Mouse (Mus musculus) embryonic facial prominence, embryonic 15.5 days (tissue): Measurements from ENCODE around the gene Ell. TPM values are rescaled to one million over a fixed set of nuclear protein-coding genes. Genes with fewer than 3 reads are reported as not detected.

Source experiments
- ATAC-seq: fragments of 200-750 bp; cut with Nextera tagmentation; 2 replicates; pipeline ENCODE4 v1.8.0; 2017; ENCODE audit warnings: low read depth, moderate TSS enrichment; ENCODE audit not compliant: insufficient number of reproducible peaks, low FRiP score, low TSS enrichment
- H3K27ac ChIP-seq: fragments of 300-500 bp; sonication (generic); replicated peaks from 2 replicates; pipeline ENCODE4 v1.5.1; 2015; ENCODE audit warnings: mild to moderate bottlenecking, inconsistent platforms
- H3K27me3 ChIP-seq: fragments of 300-500 bp; sonication (generic); 2 replicates; pipeline ENCODE4 v1.6.1; 2015; ENCODE audit warnings: inconsistent platforms
- H3K36me3 ChIP-seq: fragments of 300-500 bp; sonication (generic); 2 replicates; pipeline ENCODE4 v1.6.1; 2015; ENCODE audit warnings: mild to moderate bottlenecking, inconsistent platforms
- H3K4me1 ChIP-seq: fragments of 300-500 bp; sonication (generic); 2 replicates; pipeline ENCODE4 v1.6.1; 2015; ENCODE audit warnings: inconsistent platforms
- H3K4me2 ChIP-seq: fragments of 300-500 bp; sonication (generic); replicated peaks from 2 replicates; pipeline ENCODE4 v1.6.1; 2015; ENCODE audit warnings: mild to moderate bottlenecking, inconsistent platforms
- H3K4me3 ChIP-seq: fragments of 300-500 bp; sonication (generic); replicated peaks from 2 replicates; pipeline ENCODE4 v1.5.1; 2015; ENCODE audit warnings: mild to moderate bottlenecking, inconsistent platforms
- H3K9ac ChIP-seq: fragments of 300-500 bp; sonication (generic); 2 replicates; pipeline ENCODE4 v1.6.1; 2015; ENCODE audit warnings: inconsistent platforms
- H3K9me3 ChIP-seq: fragments of 300-500 bp; sonication (generic); replicated peaks from 2 replicates; pipeline ENCODE4 v1.6.1; 2016; ENCODE audit warnings: inconsistent platforms
- WGBS: fragments of 180-500 bp; shearing (Covaris S2); methylation state at CpG from one replicate; pipeline ENCODE4 v1.1.7; 2015; 5-methylcytosine and 5-hydroxymethylcytosine counted together
- polyA plus RNA-seq: library from polyadenylated mRNA; unstranded; fragments of >200 nt; fragmentation: Nextera tagmentation; extraction: Ambion mirVana; gene quantifications from 2 replicates; pipeline ENCODE4 v1.2.1, GENCODE M21; 2015

Gene Ell
- polyA plus RNA-seq, 1 experiment from 2014 or later: 22.7 TPM

GRCm38 (mm10) chr8:70527111-70527511, 12.1 kb upstream of the Ell start:
- H3K27ac ChIP-seq: peak overlapping the region; percentile 89

GRCm38 (mm10) chr8:70527512-70528181, 11.6 kb upstream of the Ell start, which contains the start of the genes Fkbp8 and Kxd1:
Gene Fkbp8 (plus strand): TSS chr8:70527724.
Gene Kxd1 (minus strand): TSS chr8:70527956.
- Histone ChIP-seq H3K27me3 (no peaks in the 10 kb centered on the region), H3K4me2 (peak within 1 kb of the TSS; percentile 74), H3K4me3 (peak within 1 kb of the TSS; percentile 86), H3K36me3 (peaks cover 31% of the 10 kb centered on the region), H3K9ac (peak within 1 kb of the TSS; percentile 78), H3K27ac (peak within 1 kb of the TSS; percentile 89), H3K4me1 (peaks cover 33% of the 10 kb centered on the region), H3K9me3 (no peaks in the 10 kb centered on the region)
- 1% methylated on average over 61 of the region's 61 CpGs for WGBS
- peak; percentile 93 for ATAC-seq

More at GRCm38 (mm10) chr8:70527111-70527511, 12.1 kb upstream of the Ell start:
- Histone ChIP-seq H3K4me3 (peak overlapping the region; percentile 86), H3K4me1 (peaks cover 37% of the 10 kb centered on the region), H3K36me3 (peaks cover 26% of the 10 kb centered on the region), H3K4me2 (peak overlapping the region; percentile 74), H3K27me3 (no peaks in the 10 kb centered on the region), H3K9ac (peak overlapping the region; percentile 78), H3K9me3 (no peaks in the 10 kb centered on the region)
- 4% methylated on average over 8 of the region's 8 CpGs for WGBS
- ATAC-seq: no peak

- Histone ChIP-seq H3K27ac (peak overlapping the region; percentile 89), H3K9ac (peak overlapping the region; percentile 78), H3K36me3 (peaks cover 38% of the 10 kb centered on the region), H3K4me2 (peak overlapping the region; percentile 74), H3K4me3 (peak overlapping the region; percentile 86), H3K27me3 (no peaks in the 10 kb centered on the region), H3K9me3 (no peaks in the 10 kb centered on the region), H3K4me1 (peaks cover 32% of the 10 kb centered on the region)
- 24% methylated on average over 13 of the region's 13 CpGs for WGBS
- no peak for ATAC-seq
Measured at GRCm38 (mm10) chr8:70528182-70528797, 11.0 kb upstream of the Ell start.

GRCm38 (mm10) chr8:70529299-70529698, 10.0 kb upstream of the Ell start:
- no peak overlapping the region for H3K4me3 ChIP-seq

GRCm38 (mm10) chr8:70529741-70530161, 9.5 kb upstream of the Ell start:
- Histone ChIP-seq H3K4me3 (no peak overlapping the region), H3K27ac (no peak overlapping the region), H3K36me3 (peaks cover 52% of the 10 kb centered on the region), H3K4me2 (peak overlapping the region; percentile 6; the same call in 1 of the 2 replicates), H3K9ac (no peak overlapping the region), H3K4me1 (peaks cover 28% of the 10 kb centered on the region), H3K9me3 (no peaks in the 10 kb centered on the region), H3K27me3 (no peaks in the 10 kb centered on the region)
- 93% methylated on average over 3 of the region's 3 CpGs for WGBS
- no peak for ATAC-seq

More at GRCm38 (mm10) chr8:70529299-70529698, 10.0 kb upstream of the Ell start:
- peaks cover 28% of the 10 kb centered on the region for H3K4me1 ChIP-seq
- no peak overlapping the region for H3K27ac ChIP-seq
- H3K9ac ChIP-seq: no peak overlapping the region
- H3K36me3 ChIP-seq: peaks cover 48% of the 10 kb centered on the region
- 73% methylated on average over 5 of the region's 5 CpGs for WGBS
- no peaks in the 10 kb centered on the region for H3K27me3 ChIP-seq
- no peak for ATAC-seq
- no peak overlapping the region for H3K4me2 ChIP-seq
- no peaks in the 10 kb centered on the region for H3K9me3 ChIP-seq

- no peak for ATAC-seq
- H3K4me2 ChIP-seq: peak overlapping the region; percentile 6; the same call in 1 of the 2 replicates
- H3K9ac ChIP-seq: no peak overlapping the region
- no peaks in the 10 kb centered on the region for H3K27me3 ChIP-seq
- no peak overlapping the region for H3K27ac ChIP-seq
- H3K36me3 ChIP-seq: peaks cover 58% of the 10 kb centered on the region
- peaks cover 28% of the 10 kb centered on the region for H3K4me1 ChIP-seq
- 87% methylated on average over 2 of the region's 2 CpGs for WGBS
- no peak overlapping the region for H3K4me3 ChIP-seq
- no peaks in the 10 kb centered on the region for H3K9me3 ChIP-seq
Measured at GRCm38 (mm10) chr8:70530314-70530713, 8.9 kb upstream of the Ell start.

GRCm38 (mm10) chr8:70534281-70534680, 5.0 kb upstream of the Ell start:
- 92% methylated on average over 12 of the region's 12 CpGs for WGBS
- Histone ChIP-seq H3K4me3 (no peak overlapping the region), H3K27ac (no peak overlapping the region), H3K27me3 (no peaks in the 10 kb centered on the region), H3K4me1 (peaks cover 14% of the 10 kb centered on the region), H3K9me3 (no peaks in the 10 kb centered on the region), H3K36me3 (peaks cover 80% of the 10 kb centered on the region), H3K4me2 (no peak overlapping the region), H3K9ac (no peak overlapping the region)
- ATAC-seq: no peak

GRCm38 (mm10) chr8:70535221-70535620, 4.0 kb upstream of the Ell start:
- H3K9me3 ChIP-seq: no peaks in the 10 kb centered on the region
- H3K27me3 ChIP-seq: no peaks in the 10 kb centered on the region
- no peak overlapping the region for H3K9ac ChIP-seq
- peaks cover 11% of the 10 kb centered on the region for H3K4me1 ChIP-seq
- ATAC-seq: no peak
- peaks cover 73% of the 10 kb centered on the region for H3K36me3 ChIP-seq
- no peak overlapping the region for H3K4me3 ChIP-seq
- WGBS: 89% methylated on average over 3 of the region's 3 CpGs
- no peak overlapping the region for H3K27ac ChIP-seq
- H3K4me2 ChIP-seq: no peak overlapping the region

- ATAC-seq: no peak
Measured at GRCm38 (mm10) chr8:70535701-70536100, 3.6 kb upstream of the Ell start.

GRCm38 (mm10) chr8:70538024-70538579, 1.2 kb upstream of the Ell start:
- Histone ChIP-seq H3K27ac (peak overlapping the region; percentile 84), H3K9ac (peak overlapping the region; percentile 31), H3K4me1 (peaks cover 28% of the 10 kb centered on the region), H3K4me2 (peak overlapping the region; percentile 80), H3K9me3 (no peaks in the 10 kb centered on the region), H3K4me3 (peak overlapping the region; percentile 91), H3K36me3 (peaks cover 44% of the 10 kb centered on the region), H3K27me3 (no peaks in the 10 kb centered on the region)
- 14% methylated on average over 24 of the region's 24 CpGs for WGBS
- ATAC-seq: no peak

More at GRCm38 (mm10) chr8:70535701-70536100, 3.6 kb upstream of the Ell start:
- Histone ChIP-seq H3K4me3 (no peak overlapping the region), H3K4me1 (peaks cover 16% of the 10 kb centered on the region), H3K4me2 (no peak overlapping the region), H3K9ac (no peak overlapping the region), H3K27me3 (no peaks in the 10 kb centered on the region), H3K36me3 (peaks cover 68% of the 10 kb centered on the region), H3K9me3 (no peaks in the 10 kb centered on the region), H3K27ac (no peak overlapping the region)
- 79% methylated on average over 2 of the region's 2 CpGs for WGBS

- no peaks in the 10 kb centered on the region for H3K9me3 ChIP-seq
- peak; percentile 84 for ATAC-seq
- peak overlapping the region; percentile 91 for H3K4me3 ChIP-seq
- peaks cover 28% of the 10 kb centered on the region for H3K4me1 ChIP-seq
- peak overlapping the region; percentile 31 for H3K9ac ChIP-seq
- H3K36me3 ChIP-seq: peaks cover 38% of the 10 kb centered on the region
- peak overlapping the region; percentile 98 for H3K27ac ChIP-seq
- H3K4me2 ChIP-seq: peak overlapping the region; percentile 80
- no peaks in the 10 kb centered on the region for H3K27me3 ChIP-seq
- under 1% methylated on average over 32 of the region's 32 CpGs for WGBS
Measured at GRCm38 (mm10) chr8:70538633-70539076, 602 bp upstream of the Ell start.
